Mouse (Mus musculus): ENCODE measurements around the gene Ube2e2.

DNA sequence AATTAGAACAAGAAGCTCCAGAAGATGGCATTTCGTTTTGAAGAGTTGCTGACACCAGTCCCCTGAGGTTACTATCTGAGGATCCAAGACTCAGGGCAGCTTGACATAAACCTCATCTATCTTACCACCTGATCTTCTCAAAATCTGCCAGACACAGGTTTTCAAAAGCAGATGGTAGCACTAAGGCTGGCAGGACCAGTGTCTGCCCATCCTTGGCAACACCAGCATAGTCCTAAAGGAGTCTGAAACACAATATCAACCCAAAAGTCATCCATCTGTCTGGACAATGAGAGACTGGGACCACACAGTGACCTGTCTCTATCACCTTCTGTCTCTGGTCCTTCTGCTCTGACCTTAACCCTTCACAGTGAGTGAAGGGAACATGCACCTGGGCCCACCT is 138.7 kb downstream of the Ube2e2 start:
- TF ChIP-seq CTCF (IDR thresholded peaks at IDR 0.05; ENCODE audit: low read depth): no peak
- no peak for TF ChIP-seq EP300 (IDR thresholded peaks at IDR 0.05; ENCODE audit: low read depth)
